Mouse (Mus musculus) ES-CJ7 (cell line): ENCODE measurements around the gene Cdc14a.

ENCODE experiments used
- DNase-seq: peaks from one replicate; pipeline ENCODE4 v3.0.0; 2011; ENCODE audit warnings: low read depth, low spot score

Gene Cdc14a

GRCm38 (mm10) chr3:116414451-116414860 is 9.4 kb downstream of the Cdc14a start:
- DNase-seq = no peak

DNA sequence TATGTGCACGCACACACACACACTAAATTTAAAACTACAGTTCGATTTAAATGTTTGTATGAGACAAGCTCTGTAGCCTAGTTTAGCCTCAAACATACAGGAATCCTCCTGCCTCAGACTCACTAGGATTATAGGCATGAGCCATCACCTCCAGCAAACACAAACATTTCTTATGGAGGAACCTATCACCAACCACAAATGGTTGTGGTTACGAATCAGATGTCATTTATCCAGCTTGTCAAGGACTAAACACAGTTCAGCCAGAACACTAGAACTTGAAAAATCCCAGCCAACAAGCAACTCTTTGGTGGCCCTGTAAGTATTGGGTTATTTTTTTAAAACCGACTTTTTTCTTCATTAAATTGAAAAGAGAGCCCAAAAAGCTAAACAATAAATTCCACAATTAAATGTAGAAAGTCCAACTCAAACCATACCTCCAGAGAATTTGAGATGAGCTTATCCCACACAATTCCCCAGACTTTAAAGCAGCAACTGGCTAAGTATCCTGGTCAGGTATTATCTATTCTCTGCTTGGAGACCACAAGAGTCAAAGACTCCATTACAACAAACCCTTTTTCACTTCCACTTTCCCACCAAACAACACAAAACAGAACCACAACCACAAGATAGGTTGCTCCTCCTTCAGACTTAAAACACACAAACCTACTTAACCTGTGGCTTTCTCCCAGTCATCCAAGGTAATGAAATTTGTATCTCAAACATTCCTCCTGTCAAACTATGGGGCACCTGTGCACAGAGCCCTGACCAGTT is 10.7 kb downstream of the Cdc14a start:
- no peak for DNase-seq

- DNase-seq = no peak
Observed at GRCm38 (mm10) chr3:116410051-116410450, 13.8 kb downstream of the Cdc14a start.

DNA sequence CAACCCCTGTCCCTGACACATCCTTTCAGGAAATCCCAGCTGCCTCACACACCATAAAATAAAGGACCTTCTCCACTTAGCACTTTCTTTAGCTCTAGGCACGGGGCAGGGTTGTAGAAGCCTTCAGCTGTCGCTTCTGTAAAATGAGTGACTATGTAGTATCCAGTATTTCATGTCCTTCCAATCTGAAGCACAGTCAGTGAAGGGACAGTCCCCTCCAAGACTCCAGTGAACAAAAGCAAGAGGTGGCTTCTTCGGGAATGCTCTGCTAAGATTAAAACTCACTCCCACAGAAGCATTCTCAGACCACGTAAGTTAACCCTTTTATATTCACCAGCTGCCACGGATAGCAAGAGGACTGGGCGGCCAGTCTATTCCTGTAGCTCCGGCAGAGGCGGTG is 14.3 kb downstream of the Cdc14a start:
- no peak for DNase-seq

DNA sequence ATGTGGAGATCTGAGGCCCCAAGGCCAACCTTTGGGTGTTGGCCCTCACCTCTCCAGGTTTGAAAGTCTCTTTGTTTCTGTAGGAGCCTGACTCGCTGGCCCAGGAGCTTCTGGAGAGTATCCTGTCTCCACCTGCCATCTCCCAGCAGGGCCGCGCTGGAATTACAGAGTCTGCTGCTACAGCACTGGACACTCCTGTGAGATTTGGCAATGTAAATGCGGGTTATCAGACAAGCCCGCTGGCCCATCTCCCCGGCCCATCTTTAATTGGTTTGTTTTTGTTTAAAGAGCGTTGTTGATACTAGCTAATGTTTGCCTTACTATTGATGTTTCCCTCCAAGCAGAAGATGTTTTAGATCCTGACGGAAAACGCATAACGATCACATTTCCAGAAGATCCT is 15.0 kb downstream of the Cdc14a start:
- no peak for DNase-seq

GRCm38 (mm10) chr3:116405516-116405915 is 18.3 kb downstream of the Cdc14a start:
- DNase-seq = no peak

GRCm38 (mm10) chr3:116401436-116401835 is 22.4 kb downstream of the Cdc14a start:
- DNase-seq = no peak

GRCm38 (mm10) chr3:116399349-116400090 is 24.3 kb downstream of the Cdc14a start:
- peak; percentile 7 for DNase-seq

GRCm38 (mm10) chr3:116398543-116398942 is 25.3 kb downstream of the Cdc14a start:
- DNase-seq = no peak

GRCm38 (mm10) chr3:116397976-116398375 is 25.9 kb downstream of the Cdc14a start:
- no peak for DNase-seq

- no peak for DNase-seq
Observed at GRCm38 (mm10) chr3:116397341-116397740, 26.5 kb downstream of the Cdc14a start.

DNA sequence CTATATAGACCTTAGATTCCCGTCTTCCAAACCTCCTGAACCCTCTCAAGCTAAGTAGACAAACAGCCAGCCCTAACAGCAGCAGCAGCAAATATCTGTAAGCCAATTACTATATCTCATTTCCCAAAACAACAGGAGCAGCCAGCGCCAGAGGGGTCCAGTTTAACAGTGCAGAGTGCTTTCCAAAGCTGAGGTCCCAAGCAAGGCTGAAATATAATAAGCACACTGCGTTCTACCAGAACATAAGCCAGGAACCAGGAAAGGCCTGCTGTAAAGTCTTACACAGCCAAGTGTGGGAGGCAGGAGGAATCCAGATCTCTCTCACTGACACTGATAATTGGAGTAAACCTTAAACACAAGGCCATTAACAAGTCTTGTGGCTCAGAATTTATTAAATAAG is 27.3 kb downstream of the Cdc14a start:
- DNase-seq = no peak

GRCm38 (mm10) chr3:116394885-116395390 is 28.9 kb downstream of the Cdc14a start:
- no peak for DNase-seq

GRCm38 (mm10) chr3:116391399-116391798 is 32.4 kb downstream of the Cdc14a start:
- DNase-seq = no peak

GRCm38 (mm10) chr3:116389500-116390470 is 34.0 kb downstream of the Cdc14a start:
- no peak for DNase-seq

DNA sequence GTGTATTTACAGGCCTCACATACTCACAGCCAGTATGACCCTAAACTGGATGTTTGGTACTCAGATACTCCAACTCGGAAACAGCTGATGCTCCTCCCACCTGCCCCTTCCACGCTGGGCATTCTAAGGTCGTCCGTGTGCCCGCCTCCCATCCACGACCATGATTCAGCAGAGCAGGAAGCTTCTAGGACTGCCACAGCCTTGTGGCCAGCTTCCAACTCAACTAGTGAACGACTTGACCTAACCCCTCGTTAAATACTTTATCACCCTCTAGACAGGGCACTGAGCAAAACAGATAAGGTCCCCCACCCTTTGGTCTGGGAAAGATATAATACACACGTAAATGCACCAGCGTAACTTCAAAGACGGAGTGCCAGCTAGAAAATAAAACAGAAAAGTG is 35.0 kb downstream of the Cdc14a start:
- no peak for DNase-seq

- DNase-seq = no peak
Observed at GRCm38 (mm10) chr3:116386886-116387285, 36.9 kb downstream of the Cdc14a start.

DNA sequence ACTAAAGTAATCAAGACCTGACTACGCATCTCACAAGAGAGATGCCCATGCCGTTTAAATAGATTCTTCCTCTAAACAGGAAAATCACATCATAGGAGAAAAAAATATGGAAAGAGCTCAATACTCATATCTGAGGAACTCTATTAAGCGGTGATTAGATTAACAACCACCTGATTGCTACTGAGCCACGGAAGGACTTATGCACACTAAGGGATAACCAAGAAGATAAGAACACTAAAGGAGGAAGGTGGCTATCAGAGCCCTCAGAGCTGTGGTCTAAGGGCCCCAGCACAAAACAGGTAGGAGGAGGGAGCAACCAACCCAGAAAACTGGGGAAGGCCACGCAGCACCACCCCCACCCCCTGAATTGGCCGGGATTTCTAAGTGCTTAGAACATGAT is 37.5 kb downstream of the Cdc14a start:
- DNase-seq = no peak

DNA sequence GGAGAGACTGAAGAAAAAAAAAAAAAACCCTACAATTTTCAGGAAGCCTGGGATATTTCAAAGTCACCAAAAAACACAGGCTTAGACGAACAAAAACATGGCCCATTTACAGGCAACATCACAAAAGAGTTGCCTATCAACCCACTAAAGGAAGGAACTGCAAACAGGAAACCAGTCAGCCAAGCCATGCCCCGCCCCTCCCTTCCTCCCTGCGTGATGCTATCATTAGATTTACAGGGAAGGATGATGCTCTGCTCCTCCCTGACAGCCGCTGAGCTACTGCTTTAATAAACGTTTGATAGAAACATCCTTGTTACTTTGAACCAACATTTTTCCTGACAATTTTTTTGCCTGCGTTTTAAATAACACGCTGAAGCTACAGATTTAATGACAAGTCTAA is 39.5 kb downstream of the Cdc14a start:
- DNase-seq = no peak

GRCm38 (mm10) chr3:116380319-116380718 is 43.5 kb downstream of the Cdc14a start:
- DNase-seq = peak; percentile 16

DNA sequence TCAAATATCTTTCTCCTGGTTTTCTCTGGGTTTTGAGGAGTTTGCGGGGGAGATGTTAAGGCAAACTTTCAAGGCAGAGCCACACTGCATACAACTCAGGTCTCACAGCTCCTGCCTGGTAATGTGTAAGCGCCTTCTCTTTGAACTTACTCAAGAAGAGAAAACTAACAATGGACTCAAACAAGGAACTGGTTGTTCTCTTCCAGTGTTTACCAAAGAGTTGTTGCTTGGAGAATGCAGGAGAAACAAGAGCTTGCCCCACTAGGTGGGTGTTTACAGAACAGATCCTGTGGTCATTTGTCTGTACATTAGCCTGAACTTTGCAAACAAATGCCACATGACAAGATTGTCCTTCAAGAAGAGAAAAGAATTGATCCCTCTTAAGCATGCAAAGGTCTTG is 48.4 kb downstream of the Cdc14a start:
- DNase-seq = no peak

DNA sequence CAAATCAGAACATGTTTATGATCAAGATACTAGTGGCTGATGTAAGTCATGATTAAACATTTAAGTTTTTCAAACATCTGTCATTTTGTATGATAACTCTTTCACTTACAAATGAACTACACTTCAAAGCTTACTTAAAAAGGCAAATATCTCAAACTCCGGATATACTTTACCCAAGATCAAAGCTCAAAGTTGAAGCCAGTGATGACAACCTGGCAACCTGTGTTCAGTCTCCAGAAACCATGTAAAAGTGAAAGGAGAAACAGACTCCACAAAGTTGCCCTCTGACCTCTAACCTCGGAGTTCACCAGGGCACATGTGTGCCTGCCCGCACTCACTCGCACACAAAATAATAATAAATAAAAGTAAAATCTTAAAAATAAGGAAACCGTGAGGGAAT is 49.3 kb downstream of the Cdc14a start:
- DNase-seq = no peak
